Mouse (Mus musculus) stomach, postnatal 0 days (tissue): ENCODE results near the gene Cbx6.

Source experiments
- CTCF ChIP-seq: IDR thresholded peaks from 2 replicates; pipeline ENCODE4 v1.5.1; 2016; ENCODE audit warnings: antibody characterized with exemption, low read depth, mild to moderate bottlenecking, moderate library complexity
- EP300 ChIP-seq: optimal IDR thresholded peaks from 2 replicates; pipeline ENCODE3; 2016; ENCODE audit warnings: antibody characterized with exemption

DNA sequence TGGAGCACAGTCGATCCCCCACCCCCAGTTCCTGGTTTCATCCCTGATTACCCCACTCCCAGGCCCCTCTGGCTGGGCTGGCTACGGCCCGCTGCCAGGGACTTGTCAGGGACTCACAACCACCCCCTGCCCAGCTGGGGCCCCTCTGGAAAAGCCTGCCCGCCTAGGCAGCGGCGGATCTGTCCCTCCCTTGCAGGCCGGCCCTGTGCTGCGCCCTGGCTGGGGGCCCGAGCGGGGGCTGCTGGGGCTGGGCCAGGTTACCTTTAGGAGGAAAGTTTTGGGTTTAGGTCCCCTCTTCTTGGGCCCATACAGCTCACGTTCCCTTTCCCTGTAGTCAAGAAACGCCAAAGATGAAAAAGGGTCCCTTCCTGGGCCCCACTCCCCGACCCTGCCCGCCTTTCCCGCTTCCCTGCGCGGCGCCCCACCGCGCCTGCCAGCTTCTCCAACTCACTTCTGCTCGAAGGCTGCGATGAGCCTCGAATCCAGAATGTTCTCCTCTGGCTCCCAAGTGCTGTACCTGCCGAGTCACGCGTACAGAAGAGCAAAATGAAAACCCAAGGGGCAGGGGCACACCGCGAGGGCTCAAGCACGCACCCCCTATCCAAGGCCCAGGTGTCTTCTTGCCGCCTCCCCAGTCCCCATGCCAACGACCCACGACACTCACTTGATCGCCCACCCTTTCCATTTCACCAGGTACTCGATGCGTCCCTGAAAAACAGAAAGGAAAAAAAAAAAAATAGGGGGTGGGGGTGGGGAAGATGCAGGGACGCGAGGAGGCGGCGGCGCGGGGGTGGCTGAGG, 1.0 kb downstream of the Cbx6 start:
- TF ChIP-seq CTCF (no peak), EP300 (no peak)
